Mouse (Mus musculus): ENCODE data around the gene Ldhb.

Gene Ldhb

GRCm38 (mm10) chr6:142512902-142513301 lies 5.1 kb upstream of the Ldhb start:
- DNase-seq: no peak

DNA sequence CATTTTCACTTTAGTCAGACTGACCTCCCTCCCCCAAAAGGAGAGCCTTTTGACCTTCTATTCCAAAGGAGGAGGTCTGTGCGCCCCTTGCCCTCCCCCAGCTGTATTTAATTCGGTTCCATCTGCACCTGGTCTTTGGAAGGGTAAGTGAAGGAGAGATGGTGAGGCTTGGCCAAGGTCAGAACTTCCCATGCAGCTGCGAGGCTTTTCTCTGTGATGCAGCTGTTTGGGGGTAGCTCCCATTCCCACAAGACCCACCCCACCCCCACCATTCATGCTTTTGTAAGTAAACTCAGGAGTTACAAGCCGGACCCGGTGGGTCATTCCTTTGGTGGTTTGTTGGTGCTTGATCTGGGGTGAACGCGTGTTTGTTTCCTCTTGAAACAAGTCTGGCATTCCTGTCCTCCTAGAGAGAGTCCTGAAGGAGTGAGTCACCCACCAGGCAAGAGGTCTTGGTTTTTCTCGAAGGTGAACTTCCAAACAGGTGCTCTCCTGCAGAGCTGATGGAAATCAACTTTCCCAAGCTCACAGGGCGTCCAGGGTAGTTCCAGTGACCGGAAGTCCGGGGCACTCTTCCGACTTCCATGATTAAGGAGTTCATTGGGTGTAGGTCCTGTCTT lies 3.9 kb upstream of the Ldhb start:
- DNase-seq: no peak

DNA sequence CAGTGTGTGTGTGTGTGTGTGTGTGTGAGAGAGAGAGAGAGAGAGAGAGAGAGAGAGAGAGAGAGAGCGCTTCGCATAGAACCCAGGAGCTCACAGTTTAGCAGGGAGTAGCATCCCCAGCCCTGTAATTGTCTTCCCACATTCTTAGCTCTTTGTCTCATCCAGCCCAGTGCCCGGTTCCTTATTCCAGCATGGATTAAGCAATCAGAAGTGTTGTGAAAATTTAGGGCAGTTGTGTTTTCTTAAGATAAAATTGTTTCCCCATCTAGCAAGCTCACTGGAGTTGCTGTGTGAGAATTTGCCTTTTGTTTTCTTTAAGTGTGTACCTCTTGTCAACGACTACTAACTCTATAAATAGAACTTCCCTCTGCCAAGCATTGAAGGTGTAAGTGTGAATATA lies 906 bp upstream of the Ldhb start:
- no peak for DNase-seq

GRCm38 (mm10) chr6:142507033-142507784 lies 548 bp downstream of the Ldhb start:
- DNase-seq: no peak

GRCm38 (mm10) chr6:142506338-142507032 lies 1.3 kb downstream of the Ldhb start:
- DNase-seq: no peak

DNA sequence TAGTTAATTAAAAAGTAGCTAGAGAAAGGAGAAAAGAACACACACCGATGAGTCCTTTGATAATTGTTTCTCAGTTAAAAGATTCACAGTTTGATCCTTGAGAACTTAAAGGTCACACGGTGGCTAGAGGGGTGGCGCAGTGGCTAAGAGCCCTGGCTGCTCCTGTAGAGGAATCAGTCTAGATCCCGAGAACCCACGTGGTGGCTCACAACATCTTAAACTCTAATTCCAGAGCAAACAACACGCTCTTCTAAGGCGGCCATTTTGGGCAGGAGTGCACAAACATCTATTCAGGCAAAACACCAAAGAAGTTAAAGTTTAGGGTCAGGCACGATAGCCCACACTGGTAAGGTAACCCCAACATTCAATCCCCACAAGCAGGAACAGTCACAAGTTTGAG lies 4.2 kb downstream of the Ldhb start:
- no peak for DNase-seq

GRCm38 (mm10) chr6:142502519-142503125 lies 5.1 kb downstream of the Ldhb start:
- DNase-seq: no peak

DNA sequence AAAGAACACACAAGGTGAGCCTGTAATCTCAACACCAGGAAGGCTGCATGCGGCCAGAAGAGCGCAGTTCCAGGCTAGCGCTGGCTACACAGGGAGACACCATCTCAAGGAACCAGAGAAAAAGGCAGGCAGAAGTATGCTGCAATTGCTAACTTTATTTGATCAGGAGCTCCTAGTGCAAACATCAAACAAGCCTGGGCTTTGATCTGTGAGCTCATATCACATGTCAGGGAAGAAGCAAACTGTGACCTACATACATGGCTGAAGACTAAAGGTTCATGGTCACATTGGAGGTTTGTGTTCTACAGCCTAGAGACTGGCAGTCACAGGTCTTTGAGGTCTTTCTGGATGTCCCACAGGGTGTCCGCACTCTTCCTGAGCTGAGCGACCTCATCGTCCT lies 17.6 kb downstream of the Ldhb start:
- DNase-seq: peak; percentile 51

- DNase-seq: no peak
Observed at GRCm38 (mm10) chr6:142487638-142488037, 20.1 kb downstream of the Ldhb start.

- no peak for DNase-seq
Observed at GRCm38 (mm10) chr6:142485478-142486123, 22.2 kb downstream of the Ldhb start.

DNA sequence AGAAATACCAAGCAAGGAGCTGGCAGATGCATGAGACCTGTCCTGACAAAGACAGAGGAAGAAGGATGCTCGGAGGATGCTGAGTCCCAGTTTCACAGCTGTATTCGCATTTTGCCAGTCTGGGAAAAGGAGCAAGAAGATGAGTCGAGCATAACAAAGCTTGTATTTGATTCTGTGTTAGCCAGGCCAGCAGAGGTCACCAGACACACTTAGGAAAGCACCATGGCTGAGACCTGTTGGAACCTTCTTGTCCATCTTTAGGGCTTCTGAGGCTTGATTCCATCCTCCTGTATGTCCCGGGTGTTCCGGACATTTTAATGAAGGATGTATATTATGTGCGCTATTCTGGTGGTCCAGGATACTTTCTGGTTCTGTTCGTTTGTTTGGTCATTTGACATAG lies 30.5 kb downstream of the Ldhb start:
- DNase-seq: peak; percentile 33

- DNase-seq: no peak
Observed at GRCm38 (mm10) chr6:142472801-142473203, 35.0 kb downstream of the Ldhb start, which contains the start of gene Gys2. TSS of gene Gys2 (minus strand) at chr6:142473109.

DNA sequence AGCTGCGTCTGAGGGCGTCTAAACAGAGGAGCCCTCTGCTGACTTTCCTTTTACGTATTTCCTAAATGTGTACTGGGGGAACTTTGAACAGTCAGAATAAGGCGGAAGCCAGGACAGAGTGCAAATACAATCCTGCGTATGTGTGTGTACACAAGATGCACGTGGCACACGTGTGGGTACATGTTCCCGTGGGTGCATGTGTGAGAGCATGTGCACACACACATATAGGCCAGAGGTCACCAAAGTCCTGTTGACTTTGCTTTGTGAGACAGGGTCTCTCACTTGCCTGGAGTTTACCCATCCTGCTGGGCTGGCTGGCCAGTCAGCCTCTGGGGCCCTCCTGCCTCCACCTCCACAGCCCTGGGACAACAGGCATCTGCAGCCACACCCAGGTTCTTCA lies 36.6 kb downstream of the Ldhb start:
- DNase-seq: no peak

DNA sequence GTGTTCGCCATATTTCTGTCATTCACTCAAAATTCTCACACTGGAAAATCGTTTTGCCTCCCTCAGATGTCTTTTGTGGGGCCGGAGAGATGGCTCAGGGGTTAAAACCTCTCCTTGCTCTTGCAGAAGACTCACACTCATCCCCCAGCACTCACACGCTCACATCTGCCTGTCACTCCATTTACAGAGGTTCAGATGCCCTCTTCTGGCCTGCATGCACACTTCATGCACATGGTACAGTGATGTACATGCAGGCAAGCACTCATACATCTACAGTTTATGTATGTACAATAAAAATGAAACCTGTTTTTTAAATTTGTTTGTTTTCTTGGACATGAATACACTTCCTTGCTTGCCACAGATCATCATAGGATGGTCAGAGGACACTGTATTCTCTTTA lies 38.2 kb downstream of the Ldhb start:
- peak; percentile 45 for DNase-seq

GRCm38 (mm10) chr6:142462194-142462593 lies 45.6 kb downstream of the Ldhb start:
- DNase-seq: no peak

DNA sequence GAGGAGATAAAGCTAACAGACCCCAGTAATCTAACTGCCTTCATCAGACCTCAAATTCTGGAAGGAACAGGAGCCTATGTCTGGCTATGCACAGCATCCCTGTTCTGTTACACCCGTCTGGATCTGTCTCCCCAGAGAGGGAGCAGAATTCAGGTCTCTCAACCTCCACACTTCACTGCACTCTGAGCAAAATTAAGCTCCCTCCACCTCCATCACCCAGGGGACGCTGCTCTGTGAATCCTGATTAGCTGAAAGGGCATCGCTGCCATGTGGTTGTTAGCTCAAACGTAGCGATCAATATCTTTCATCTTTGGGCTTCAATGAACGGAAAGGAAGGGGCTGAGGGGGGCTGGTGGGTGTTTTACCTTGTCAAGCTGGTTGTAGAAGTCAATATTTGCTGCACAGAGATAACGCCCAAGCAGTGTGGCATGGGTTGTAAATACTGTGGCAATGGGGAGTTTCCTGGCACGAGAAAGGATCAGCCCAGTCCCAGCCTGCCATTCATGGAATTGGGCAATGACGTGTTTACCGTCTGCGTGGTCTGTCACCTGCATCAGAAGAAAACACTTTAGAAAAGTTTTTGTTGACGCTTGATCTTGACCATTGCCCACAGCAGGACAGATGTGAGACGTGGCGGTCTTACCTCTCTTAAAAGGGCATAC lies 48.6 kb downstream of the Ldhb start:
- no peak for DNase-seq

DNA sequence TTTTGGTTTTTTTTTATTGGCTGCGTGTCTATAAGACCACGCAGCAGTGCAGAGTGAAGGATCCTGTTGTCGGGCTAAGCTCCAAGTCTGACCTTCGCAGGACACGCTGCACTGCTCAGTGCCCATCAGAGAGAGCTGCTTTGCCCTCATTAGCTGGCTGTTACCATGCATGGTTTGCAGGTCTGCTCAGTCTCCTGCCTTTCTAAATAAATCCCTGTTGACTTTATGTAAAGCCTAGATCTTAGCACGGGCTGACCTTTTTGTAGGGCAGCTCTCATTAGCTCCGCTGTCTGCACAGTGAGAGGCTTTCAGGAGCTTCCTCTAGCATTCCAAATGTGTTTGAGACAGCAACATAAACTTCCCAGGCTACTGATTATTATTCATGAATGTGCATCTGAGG lies 49.7 kb downstream of the Ldhb start:
- DNase-seq: no peak

DNA sequence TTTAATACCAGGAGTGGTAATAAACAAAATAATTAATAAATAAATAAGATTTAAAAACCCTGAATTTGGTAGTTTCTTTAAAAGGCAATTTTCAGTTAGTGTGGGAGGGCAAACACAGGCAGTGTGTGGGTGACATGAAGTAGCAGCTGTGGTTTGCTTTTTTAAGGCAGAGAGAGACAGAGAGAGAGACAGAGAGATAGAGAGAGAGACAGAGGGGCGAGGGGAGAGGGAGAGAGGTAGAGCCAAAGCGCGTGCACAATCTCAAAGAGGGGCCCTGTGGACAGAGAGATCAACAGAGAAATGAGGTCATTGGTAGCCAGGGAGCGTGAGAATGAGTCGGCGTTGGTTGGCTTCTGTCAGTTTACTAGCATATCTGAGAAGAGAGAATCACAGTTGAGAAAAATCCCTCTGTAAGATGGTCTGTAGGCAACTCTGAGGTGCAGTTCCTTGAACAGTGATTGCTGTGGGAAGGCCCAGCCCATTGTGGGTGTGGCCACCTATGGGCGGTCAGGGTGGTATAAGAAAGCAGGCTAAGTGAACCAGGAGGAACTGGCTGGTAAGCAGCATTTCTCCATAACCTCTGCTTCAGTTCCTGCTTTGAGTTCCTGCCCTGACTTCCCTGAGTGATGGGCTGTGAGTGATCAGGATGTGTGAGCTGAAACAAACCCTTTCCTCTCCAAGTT lies 52.3 kb downstream of the Ldhb start:
- no peak for DNase-seq

DNA sequence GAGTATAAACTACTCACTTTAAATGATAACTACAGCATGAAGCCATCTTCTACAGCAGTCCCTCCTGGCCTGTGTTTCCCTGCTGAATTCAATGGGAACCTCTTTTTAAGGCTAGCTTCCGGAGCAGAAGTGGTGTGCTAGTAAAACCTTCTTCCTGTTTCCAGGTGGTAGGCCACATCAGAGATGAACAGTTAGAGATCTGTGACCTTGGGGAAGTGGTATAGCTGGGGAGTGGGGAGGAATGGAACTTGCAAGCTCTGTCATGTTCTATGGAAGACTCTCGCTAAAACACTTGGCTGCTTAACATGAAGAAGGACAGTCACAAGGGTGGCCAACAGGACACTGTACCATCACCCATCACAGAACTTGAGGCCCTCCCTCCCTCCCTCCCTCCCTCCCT lies 54.4 kb downstream of the Ldhb start:
- peak; percentile 48 for DNase-seq

DNA sequence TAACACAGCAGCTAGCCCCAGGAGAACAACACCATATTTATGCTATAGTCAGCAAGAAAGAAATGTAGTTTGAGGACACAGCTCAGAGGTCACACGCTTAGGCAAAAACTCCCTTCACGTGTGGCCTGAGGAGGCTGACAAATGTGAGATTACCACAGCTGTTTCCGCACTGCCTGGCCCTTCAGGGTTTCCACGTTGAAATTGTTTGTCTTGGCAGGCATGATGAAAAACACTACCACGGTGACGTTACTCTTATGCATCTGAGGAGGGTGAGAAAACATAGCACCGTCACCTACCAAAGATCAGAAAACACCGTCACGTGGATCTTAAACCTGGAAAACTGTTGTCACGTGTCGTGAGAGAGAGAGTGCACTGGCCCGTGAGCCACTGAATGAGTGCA lies 56.4 kb downstream of the Ldhb start:
- no peak for DNase-seq
